Mouse (Mus musculus) testis, adult 2 months (tissue): ENCODE results near the gene Barhl1.

Source experiments
- CTCF ChIP-seq: fragments of 200-500 bp; IDR thresholded peaks from 2 replicates; pipeline ENCODE4 v1.5.1; 2012; ENCODE audit warnings: low read depth, mild to moderate bottlenecking, inconsistent platforms, low read length, moderate library complexity; ENCODE audit not compliant: control insufficient read depth, insufficient read depth, insufficient replicate concordance
- POLR2A ChIP-seq: fragments of 200-500 bp; IDR thresholded peaks from 2 replicates; pipeline ENCODE4 v1.6.1; 2012; ENCODE audit warnings: low read depth, mild to moderate bottlenecking, inconsistent platforms, low read length, moderate library complexity; ENCODE audit not compliant: control insufficient read depth

DNA sequence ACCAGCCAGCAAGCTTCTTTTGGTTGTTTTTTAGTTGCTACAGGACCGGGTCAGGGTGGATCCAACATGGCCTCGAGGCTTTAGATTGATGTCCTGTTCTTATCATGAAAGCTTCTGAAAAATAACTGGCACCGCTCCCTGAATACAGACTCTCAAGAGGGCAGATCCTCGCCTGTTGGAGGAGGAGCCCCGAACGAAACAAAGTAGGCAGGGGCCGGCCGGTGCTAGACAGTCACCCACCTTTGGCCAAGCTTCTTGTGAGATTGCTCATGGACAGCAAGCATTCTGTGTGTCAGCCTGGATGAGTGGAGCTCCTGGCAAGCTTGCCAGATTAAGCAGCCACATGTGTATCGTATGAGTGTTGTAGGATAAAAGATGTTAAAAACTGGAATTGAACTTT, 11.7 kb downstream of the Barhl1 start:
- no peak for TF ChIP-seq CTCF
- no peak for TF ChIP-seq POLR2A
